Mouse (Mus musculus) T-helper 17 cell (primary cell): ENCODE measurements around the gene Tlr6.

ENCODE experiments used
- in situ Hi-C, 2 experiments: fragments of 300-600 bp; cut with MboI, MseI; formaldehyde crosslinking; loops; 1 replicate in 1 of 2; 2 replicates in 1 of 2; pipeline ENCODE4 v1.15.1; 2025; ENCODE audit warnings: high pct_unique_total_duplicates in 2 of 2

Gene Tlr6

DNA sequence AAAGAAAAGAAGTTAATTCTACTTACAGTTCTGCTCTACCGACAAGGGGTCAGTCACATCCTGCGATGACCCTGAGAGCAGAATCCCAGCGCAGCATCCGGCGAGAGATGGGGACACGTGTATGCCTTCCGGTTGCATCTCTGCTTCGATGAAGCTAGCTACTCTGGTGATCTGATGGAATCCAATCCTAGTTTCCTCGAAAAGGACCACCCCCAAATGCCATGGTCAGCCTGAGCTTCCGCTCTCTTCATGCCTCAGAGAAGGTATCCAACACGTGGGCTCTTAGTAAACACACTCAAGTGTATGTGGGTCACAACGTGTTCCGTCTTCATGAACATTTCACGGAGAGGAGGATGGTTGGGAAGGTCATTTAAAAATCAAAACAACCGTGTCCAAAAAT is 27.1 kb downstream of the Tlr6 start:
- in situ Hi-C loops = loop anchor here (5.0 kb wide), 1 partner anchor 45 kb away; no protein-coding TSS in a partner anchor

DNA sequence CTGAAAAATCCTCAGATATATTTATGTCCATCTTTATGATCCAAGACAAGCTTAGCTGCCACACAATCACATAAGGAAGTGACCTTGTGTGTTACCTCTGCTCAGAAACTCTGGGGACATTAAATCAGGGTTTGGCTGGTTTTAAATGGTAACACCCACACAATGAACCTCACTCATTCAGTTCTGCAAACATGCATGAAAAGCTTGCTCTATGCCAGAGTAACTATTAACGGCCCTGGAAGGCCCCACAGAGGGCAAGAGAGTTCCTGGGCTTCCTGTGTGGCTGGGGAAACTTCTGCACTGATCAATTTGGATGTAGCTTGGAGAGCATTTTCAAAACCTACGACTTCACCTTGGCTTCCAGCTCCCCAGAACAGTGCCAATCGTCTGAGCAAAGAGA is 27.7 kb downstream of the Tlr6 start:
- in situ Hi-C loops = loop anchor here (5.0 kb wide), 1 partner anchor 45 kb away; no protein-coding TSS in a partner anchor

DNA sequence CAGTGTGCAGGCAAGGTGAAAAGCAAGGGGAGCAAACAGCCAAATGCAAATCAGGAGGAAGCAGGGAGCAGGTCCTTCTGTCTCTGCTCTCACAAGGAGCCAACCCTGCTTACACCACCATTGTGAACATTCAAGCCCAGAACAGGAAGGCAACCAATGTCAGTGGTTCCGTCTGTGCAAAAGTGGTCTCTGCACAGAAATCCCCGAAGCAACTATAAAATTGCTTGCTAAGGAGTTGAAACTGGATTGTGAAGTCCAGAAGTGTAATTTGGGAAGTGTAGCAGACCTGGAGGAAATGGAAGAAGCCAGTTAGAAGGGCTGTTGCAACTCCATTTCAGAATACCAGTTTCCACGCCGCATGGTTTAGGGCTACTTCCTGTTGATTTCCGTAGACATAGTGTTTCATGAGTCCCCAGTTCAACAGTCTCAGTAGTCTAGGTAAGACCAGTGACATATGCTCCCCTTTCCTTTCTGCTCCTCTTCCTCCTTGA is 37.0 kb downstream of the Tlr6 start:
- in situ Hi-C loops = no loop called here

DNA sequence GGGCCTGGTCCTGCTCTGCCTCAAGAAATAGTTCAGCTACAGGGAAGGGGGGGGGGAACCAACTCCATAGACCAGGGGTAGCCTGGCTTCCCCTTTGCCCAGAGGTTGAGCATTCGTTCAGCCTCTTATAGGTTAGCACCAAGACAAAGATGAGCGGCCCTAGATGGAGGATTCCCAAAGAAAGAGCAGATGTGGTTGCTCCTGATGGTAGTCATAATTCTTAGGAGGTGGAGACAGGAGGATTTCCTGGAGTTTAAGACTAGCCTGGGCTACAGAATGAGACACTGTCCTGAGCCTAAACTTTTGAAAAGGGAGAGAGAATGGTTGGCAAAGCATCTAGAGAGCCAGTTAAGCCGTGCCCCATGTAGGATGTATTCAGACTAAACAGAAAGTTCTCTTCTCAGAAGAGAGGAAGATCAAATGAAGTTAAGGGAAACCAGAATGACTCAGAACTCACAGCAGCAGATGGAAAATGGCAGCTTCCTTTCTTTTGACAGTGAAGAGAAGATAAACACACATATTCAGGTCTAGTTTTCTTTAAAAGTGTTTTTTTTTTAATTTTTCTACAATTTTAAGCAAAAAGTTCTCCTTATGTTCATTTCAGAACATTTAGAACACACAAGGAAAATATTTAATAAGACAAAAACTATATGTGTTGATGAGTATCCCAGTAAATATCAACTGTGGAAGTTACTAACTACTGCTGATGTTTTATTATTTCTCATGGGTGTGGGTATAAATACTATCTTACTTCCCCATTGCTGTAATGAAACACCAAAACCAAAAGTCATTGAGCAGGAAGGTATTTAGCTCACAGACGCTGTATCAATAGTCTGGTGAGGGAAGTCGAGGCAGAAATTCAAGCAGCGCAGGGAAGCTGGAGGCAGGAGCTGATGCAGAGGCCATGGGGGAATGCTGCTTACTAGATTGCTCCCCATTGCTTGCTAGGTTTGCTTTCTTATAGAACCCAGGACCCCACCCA is 41.0 kb downstream of the Tlr6 start:
- in situ Hi-C loops = no loop called here

DNA sequence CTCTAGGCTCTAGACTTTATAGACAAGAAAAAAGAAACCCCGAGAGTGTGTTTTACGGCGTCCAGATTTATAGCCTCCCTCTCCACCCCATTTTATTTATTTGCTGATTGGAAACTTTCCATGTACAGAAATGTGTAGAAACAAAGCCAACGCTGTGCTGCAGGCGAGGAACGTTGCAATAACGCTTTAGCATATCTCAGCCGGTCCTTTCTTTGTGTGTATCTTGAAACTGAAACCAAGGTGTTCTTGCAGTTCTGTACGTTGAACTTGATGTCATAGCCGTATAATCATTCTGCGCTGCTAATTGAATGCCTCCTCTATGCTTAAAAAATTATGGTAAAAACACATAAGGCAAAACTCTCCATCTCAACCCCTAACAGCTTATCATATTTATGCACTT is 42.2 kb downstream of the Tlr6 start:
- in situ Hi-C loops = no loop called here

DNA sequence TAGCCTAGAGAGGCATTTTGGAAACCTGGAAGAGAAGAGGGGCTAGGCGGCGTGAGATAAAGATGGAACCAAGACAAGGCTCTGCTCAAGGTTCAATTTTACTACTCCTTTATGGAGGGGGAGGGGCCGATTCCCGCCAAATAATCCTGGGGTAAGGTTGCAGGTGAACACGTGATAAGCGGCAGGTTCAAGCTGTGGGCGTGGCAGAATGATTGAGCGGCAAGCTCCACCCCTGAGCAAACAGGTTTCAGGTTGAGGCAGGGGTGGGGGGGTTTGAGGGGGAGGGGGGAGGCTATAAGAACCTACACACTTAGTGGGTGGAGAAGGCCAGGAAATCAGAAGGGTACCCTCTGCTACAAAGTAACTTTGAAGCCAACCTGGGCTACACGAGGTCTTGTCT is 42.7 kb downstream of the Tlr6 start:
- in situ Hi-C loops = no loop called here

DNA sequence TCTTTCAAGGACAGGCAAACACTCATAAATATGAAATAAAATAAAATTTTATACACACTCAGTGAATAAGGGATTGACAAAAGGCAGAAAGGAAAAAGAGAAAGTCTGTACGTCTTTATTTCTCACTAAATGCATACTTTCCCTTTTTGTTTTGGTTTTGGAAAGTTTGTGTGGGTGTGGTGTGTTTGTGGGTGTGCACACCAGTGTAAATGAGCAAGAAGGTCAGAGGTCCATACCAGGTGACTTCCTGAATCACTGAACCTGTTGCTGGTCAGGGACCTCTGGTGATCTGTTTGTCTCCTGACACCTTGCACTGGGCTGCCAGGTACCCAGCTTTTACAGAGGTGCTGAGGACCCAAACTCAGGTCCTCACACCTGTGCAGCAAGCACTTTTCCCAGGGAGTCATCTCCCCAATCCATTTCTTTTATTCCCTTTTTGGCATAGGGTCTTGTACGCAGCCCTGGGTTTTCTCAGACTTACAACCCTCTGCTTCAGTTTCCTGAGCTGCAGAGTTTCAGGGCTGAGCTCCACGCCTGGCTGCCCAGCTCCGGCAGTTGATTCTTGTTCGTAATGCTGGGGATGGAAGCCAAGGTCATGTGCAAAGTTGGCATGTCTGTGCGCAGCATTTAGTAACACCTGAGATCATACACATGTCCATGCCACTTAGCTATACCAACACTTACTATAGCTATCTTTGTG is 51.2 kb downstream of the Tlr6 start:
- in situ Hi-C loops = no loop called here

DNA sequence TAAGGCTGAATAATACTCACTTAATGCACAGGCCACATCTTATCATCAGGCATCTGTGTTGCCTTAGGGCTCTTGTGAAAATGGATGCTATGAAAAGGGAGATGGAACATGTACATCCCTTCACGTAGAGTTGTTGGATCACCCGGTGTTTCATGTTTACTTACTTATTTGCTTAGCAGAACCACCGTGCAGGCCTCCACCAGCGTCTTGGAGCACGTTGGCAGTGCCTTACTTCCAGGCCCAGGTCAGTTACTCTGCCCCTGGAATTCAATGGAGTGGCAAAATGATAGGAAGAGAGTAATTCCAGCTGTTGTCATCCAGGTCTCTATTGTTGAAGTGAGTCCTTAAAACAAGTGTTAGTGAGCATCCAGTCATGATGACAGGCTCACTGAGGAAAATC is 52.0 kb downstream of the Tlr6 start:
- in situ Hi-C loops = no loop called here

DNA sequence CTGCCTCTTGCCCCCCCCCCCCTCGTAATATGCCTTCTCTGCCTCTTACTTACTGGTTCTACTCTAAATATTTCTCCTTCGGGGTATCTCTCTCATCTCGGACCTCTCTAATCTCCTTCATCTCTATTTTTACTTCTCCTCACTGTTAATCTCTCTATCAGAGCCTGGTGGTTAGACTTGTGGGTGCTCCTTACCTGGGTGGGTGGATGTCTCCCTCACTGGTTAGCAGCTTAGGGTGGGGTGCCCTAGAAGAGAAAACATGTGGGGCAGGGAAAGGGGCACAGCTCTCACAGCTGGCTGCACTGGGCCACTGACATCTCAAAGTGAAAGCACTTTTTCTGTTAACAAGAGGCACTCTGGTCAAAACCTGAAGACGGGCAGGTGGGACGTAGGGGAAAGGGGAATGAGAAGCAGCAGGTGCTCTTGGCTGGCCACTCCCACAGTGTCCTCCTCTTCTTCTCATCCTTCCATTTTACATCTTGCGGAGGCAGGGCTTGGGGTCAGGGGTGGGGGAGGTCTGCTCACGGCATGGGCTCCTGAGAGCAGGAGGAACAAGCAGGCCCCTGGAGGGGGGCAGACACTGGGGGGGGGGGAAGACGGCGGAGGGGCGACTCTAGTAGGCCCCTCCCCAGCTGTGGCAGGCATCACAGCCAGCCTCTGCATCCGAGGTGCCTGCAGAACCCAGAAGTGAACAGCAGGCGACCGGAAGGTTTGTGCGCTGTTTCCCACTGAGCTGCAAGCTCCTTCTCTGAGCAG is 54.2 kb downstream of the Tlr6 start:
- in situ Hi-C loops = no loop called here
